ENCODE assay signal across 8 mouse cellular contexts in genomic region chr9:121937944-121938355, GRCm38 (mm10). TPM values are rescaled to one million over a fixed set of nuclear protein-coding genes. Genes with fewer than 3 reads are reported as not detected.
DNase-seq lines count a peak whose midpoint lies in the region; ATAC-seq lines count a peak whose summit lies in the region.

No protein-coding gene starts in this region.

- H3K4me1 ChIP-seq in erythroblast, embryonic 14.5 days (ENCODE audit: control insufficient read depth), result peaks cover 12% of the 10 kb centered on the region
- no peaks in the 10 kb centered on the region for H3K4me1 ChIP-seq in intestine, embryonic 14.5 days (replicated peaks; ENCODE audit: control insufficient read depth, insufficient read depth, low read length)

- H3K27me3 ChIP-seq in erythroblast, embryonic 14.5 days (ENCODE audit: control insufficient read depth), result no peaks in the 10 kb centered on the region
- H3K27me3 ChIP-seq in intestine, embryonic 14.5 days (replicated peaks; ENCODE audit: control insufficient read depth, insufficient read depth, low read length), result no peaks in the 10 kb centered on the region

- peak overlapping the region; percentile 44 for H3K4me2 ChIP-seq in intestine, embryonic 14.5 days (ENCODE audit: low read length)

- 53% methylated on average over 21 of the region's 21 CpGs for WGBS in intestine, embryonic 14.5 days

- no peak overlapping the region for H3K27ac ChIP-seq in intestine, embryonic 14.5 days (ENCODE audit: low read depth)

- peak overlapping the region; percentile 63 for H3K4me3 ChIP-seq in erythroblast, embryonic 14.5 days (replicated peaks)
- peak overlapping the region; percentile 40 for H3K4me3 ChIP-seq in intestine, embryonic 14.5 days (ENCODE audit: low read depth, low read length)

- H3K9ac ChIP-seq in intestine, embryonic 14.5 days (ENCODE audit: low read length), result peak overlapping the region; percentile 39

- peaks cover 3% of the 10 kb centered on the region for H3K36me3 ChIP-seq in erythroblast, embryonic 14.5 days (ENCODE audit: control insufficient read depth)
- H3K36me3 ChIP-seq in intestine, embryonic 14.5 days (ENCODE audit: control insufficient read depth, insufficient read depth, low read length), result no peaks in the 10 kb centered on the region

- DNase-seq in 3T3-L1 (ENCODE audit: low read depth, low spot score), result peak; percentile 75
- peak; percentile 40 for DNase-seq in embryo, embryonic 11.5 days (ENCODE audit: low read depth, low spot score)
- no peak for DNase-seq in intestine, embryonic 14.5 days (ENCODE audit: low spot score)
- peak; percentile 34 for DNase-seq in neural tube, embryonic 10.5 days (ENCODE audit: extremely low spot score, low spot score)
- DNase-seq in right cerebral cortex, postnatal 4 days, result no peak
- DNase-seq in spleen, adult 12 weeks (ENCODE audit: low spot score), result no peak

- no peak for ATAC-seq in erythroblast, adult 5-6 weeks (replicated peaks; ENCODE audit: low FRiP score, poor library complexity, severe bottlenecking)
- ATAC-seq in intestine, embryonic 14.5 days (replicated peaks; ENCODE audit: low FRiP score, low TSS enrichment, low read depth), result no peak; the same call in 1 of the 2 replicates

- no peaks in the 10 kb centered on the region for H3K9me3 ChIP-seq in erythroblast, embryonic 14.5 days (ENCODE audit: control insufficient read depth, low read length)
- H3K9me3 ChIP-seq in intestine, embryonic 14.5 days (ENCODE audit: control insufficient read depth, low read length), result no peaks in the 10 kb centered on the region

RNA-seq across cellular contexts. Expression of gene Fam198a, which starts 12.8 kb away (rescaled TPM):
- polyA plus RNA-seq in erythroblast, embryonic 14.5 days (2012), result not detected in 2 replicates
- total RNA-seq in erythroblast, adult 5-6 weeks (2015; ENCODE audit: low replicate concordance), result not detected in 2 replicates
- not detected in 2 replicates for total RNA-seq in erythroblast, adult 5-6 weeks (2017; ENCODE audit: low replicate concordance)
- 2.7 and 2.9 TPM in 2 replicates for polyA plus RNA-seq in intestine, embryonic 14.5 days (2014; fragmentation: Nextera tagmentation; extraction: Ambion mirVana)

RNA-seq across cellular contexts. Expression of gene Cyp8b1, which starts 21.8 kb away (rescaled TPM):
- not detected in 2 replicates for polyA plus RNA-seq in erythroblast, embryonic 14.5 days (2012)
- total RNA-seq in erythroblast, adult 5-6 weeks (2015; ENCODE audit: low replicate concordance), result not detected in 2 replicates
- not detected in 2 replicates for total RNA-seq in erythroblast, adult 5-6 weeks (2017; ENCODE audit: low replicate concordance)
- polyA plus RNA-seq in intestine, embryonic 14.5 days (2014; fragmentation: Nextera tagmentation; extraction: Ambion mirVana), result not detected in 2 replicates

RNA-seq across cellular contexts. Expression of gene Ackr2, which starts 39.8 kb away (rescaled TPM):
- polyA plus RNA-seq in erythroblast, embryonic 14.5 days (2012), result not detected in 2 replicates
- not detected in 2 replicates for total RNA-seq in erythroblast, adult 5-6 weeks (2015; ENCODE audit: low replicate concordance)
- 0.09 TPM in 1 of 2 replicates, not detected in the other for total RNA-seq in erythroblast, adult 5-6 weeks (2017; ENCODE audit: low replicate concordance)
- 0.23 and 0.24 TPM in 2 replicates for polyA plus RNA-seq in intestine, embryonic 14.5 days (2014; fragmentation: Nextera tagmentation; extraction: Ambion mirVana)

RNA-seq across cellular contexts. Expression of gene Pomgnt2, which starts 59.0 kb away (rescaled TPM):
- polyA plus RNA-seq in erythroblast, embryonic 14.5 days (2012), result 0.04 TPM in 1 of 2 replicates, not detected in the other
- total RNA-seq in erythroblast, adult 5-6 weeks (2015; ENCODE audit: low replicate concordance), result not detected in 2 replicates
- total RNA-seq in erythroblast, adult 5-6 weeks (2017; ENCODE audit: low replicate concordance), result 2.0 TPM in 1 of 2 replicates, not detected in the other
- polyA plus RNA-seq in intestine, embryonic 14.5 days (2014; fragmentation: Nextera tagmentation; extraction: Ambion mirVana), result 12.8 and 13.2 TPM in 2 replicates

Comparison
In these comparisons a context has a peak if more than half of its experiments do, and no peak if none do; other contexts are left out.
1. DNase-seq: peak in 3T3-L1 (single experiment), embryo, embryonic 11.5 days (single experiment) and neural tube, embryonic 10.5 days (single experiment); none in intestine, embryonic 14.5 days (single experiment), right cerebral cortex, postnatal 4 days (single experiment) and spleen, adult 12 weeks (single experiment).